Mouse (Mus musculus): ENCODE measurements around the gene Scn5a.

GRCm38 (mm10) chr9:119510902-119511301 lies 67.9 kb downstream of the Scn5a start:
- TF ChIP-seq EP300 (IDR thresholded peaks at IDR 0.05; ENCODE audit: low read length): no peak
- no peak for TF ChIP-seq GABPA (IDR thresholded peaks at IDR 0.05; ENCODE audit: insufficient replicate concordance, low read depth, low read length)
- TF ChIP-seq HCFC1 (IDR thresholded peaks at IDR 0.05; ENCODE audit: low read depth, low read length): no peak
- TF ChIP-seq MXI1 (IDR thresholded peaks at IDR 0.05; ENCODE audit: low read depth, low read length): no peak

Measured in CH12.LX (cell line).